Mouse (Mus musculus) ES-E14 (cell line): Measurements from ENCODE around the gene Swap70. TPM values are rescaled to one million over a fixed set of nuclear protein-coding genes. Genes with fewer than 3 reads are reported as not detected.

Experiments used
- DNase-seq: peaks from one replicate; pipeline ENCODE4 v3.0.0-alpha.2; 2013; ENCODE audit warnings: low read depth, low spot score
- H3K27ac ChIP-seq: 2 replicates; pipeline ENCODE4 v1.5.1; 2012; ENCODE audit warnings: low read depth, mild to moderate bottlenecking, low read length, moderate library complexity, mixed read lengths; ENCODE audit not compliant: poor library complexity, insufficient read depth, severe bottlenecking
- H3K36me3 ChIP-seq: 2 replicates; pipeline ENCODE4 v1.6.1; 2012; ENCODE audit warnings: mild to moderate bottlenecking, low read length, moderate library complexity, mixed read lengths; ENCODE audit not compliant: control insufficient read depth, poor library complexity, insufficient read depth, severe bottlenecking
- H3K4me1 ChIP-seq, 2 experiments: fragments of 150-350 bp in 1 of 2; sonication (generic) in 1 of 2; 2 replicates each; pipeline ENCODE4 v1.6.1; 2012; ENCODE audit warnings: low read length in 2 of 2, mild to moderate bottlenecking in 1 of 2, mixed read lengths in 1 of 2; ENCODE audit not compliant: control insufficient read depth in 2 of 2, insufficient read depth in 2 of 2, poor library complexity in 1 of 2
- H3K4me3 ChIP-seq, 2 experiments: fragments of 150-350 bp in 1 of 2; sonication (generic) in 1 of 2; 2 replicates each; pipeline ENCODE4 v1.5.1; 2012; ENCODE audit warnings: low read length in 2 of 2, low read depth in 1 of 2, mild to moderate bottlenecking in 1 of 2, mixed read lengths in 1 of 2; ENCODE audit not compliant: insufficient read depth in 1 of 2, poor library complexity in 1 of 2, severe bottlenecking in 1 of 2
- H3K9ac ChIP-seq: 2 replicates; pipeline ENCODE4 v1.6.1; 2012; ENCODE audit warnings: low read depth, mild to moderate bottlenecking, low read length, mixed read lengths; ENCODE audit not compliant: poor library complexity, insufficient read depth, severe bottlenecking
- H3K9me3 ChIP-seq: fragments of 150-350 bp; sonication (generic); 2 replicates; pipeline ENCODE4 v1.6.1; 2012; ENCODE audit warnings: low read depth, mild to moderate bottlenecking, low read length; ENCODE audit not compliant: control insufficient read depth, insufficient read depth
- CHD2 ChIP-seq: IDR thresholded peaks from 2 replicates; pipeline ENCODE4 v1.6.1; 2014; ENCODE audit warnings: mild to moderate bottlenecking, low read depth, low read length, inconsistent platforms
- HCFC1 ChIP-seq: IDR thresholded peaks from 2 replicates; pipeline ENCODE4 v1.6.1; 2012; ENCODE audit warnings: low read length, inconsistent platforms, borderline replicate concordance; ENCODE audit not compliant: insufficient read depth
- MAFK ChIP-seq: IDR thresholded peaks from 2 replicates; pipeline ENCODE4 v1.6.1; 2014; ENCODE audit warnings: mild to moderate bottlenecking, low read depth, low read length, inconsistent platforms; ENCODE audit not compliant: insufficient read depth
- ZC3H11A ChIP-seq: IDR thresholded peaks from 2 replicates; pipeline ENCODE4 v1.6.1; 2012; ENCODE audit warnings: low read depth, mild to moderate bottlenecking, inconsistent platforms, low read length, borderline replicate concordance
- ZNF384 ChIP-seq: IDR thresholded peaks from 2 replicates; pipeline ENCODE4 v1.6.1; 2012; ENCODE audit warnings: low read depth, low read length, inconsistent platforms
- in situ Hi-C, 2 experiments: fragments of 600-800 bp; cut with MboI; formaldehyde crosslinking; loops; one replicate each; pipeline ENCODE4 v1.15.1; 2025; ENCODE audit warnings: low sequenced_read_pairs in 2 of 2, inconsistent platforms in 1 of 2; ENCODE audit not compliant: unreplicated experiment in 2 of 2
- total RNA-seq: library from RNA; depleted of rRNA; stranded (reverse); fragments of 300-350 nt; gene quantifications from 2 replicates; pipeline ENCODE4 v1.2.3, GENCODE M21; 2012

Gene Swap70
- total RNA-seq, 1 experiment = 28.7 TPM

DNA sequence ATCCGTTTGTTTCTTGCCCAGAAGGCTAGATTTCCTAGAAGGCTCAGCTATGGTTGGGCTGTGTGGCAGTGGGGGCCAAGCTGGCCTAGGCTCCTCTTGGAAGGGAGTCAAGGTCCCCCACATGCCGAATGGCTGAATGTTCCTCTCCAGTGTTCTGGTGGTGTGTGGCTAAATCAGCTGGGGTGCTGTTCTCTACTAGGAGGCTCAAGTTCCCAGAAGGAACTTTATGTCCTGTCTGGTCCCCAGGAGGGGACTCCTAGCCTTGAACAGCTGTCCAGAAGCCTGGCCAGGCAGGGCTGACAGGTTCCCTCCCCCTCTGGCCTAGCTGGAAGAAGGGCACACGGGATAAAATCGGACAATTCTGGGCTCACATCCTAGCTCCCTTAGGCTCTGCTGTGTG, 76.1 kb downstream of the Swap70 start:
- no peaks in the 10 kb centered on the region for H3K36me3 ChIP-seq
- no peak overlapping the region for H3K9ac ChIP-seq
- H3K4me1 ChIP-seq = peaks cover 0 to 4% of the 10 kb centered on the region in 2 experiments; a peak in 1 of 4 replicates
- TF ChIP-seq ZC3H11A = no peak
- no peak for TF ChIP-seq CHD2
- no peak for TF ChIP-seq HCFC1
- no peak for TF ChIP-seq MAFK
- TF ChIP-seq ZNF384 = no peak
- in situ Hi-C loops = no loop called here
- no peak for DNase-seq
- no peak overlapping the region for H3K4me3 ChIP-seq
- H3K9me3 ChIP-seq = no peaks in the 10 kb centered on the region
- H3K27ac ChIP-seq = no peak overlapping the region

DNA sequence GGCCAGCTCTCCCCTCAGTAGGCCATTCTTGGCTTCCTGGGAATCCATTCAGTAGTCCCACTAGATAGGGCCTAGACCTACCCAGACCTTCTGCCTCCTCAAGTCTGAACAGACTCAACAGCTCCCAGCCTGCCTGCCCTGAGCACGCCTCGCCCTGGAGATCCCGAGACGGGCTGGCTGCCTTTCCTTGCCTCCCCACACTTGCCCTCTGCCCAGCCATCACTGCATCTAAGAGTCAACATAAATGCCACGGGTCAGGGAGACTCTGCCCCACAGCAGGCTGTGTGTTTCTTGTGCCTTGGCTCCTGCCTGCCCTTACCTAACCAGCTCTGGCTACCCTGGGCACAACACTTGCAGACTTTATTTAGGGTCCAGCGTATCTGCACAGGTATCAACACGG, 76.6 kb downstream of the Swap70 start:
- H3K9ac ChIP-seq = no peak overlapping the region
- in situ Hi-C loops = no loop called here
- H3K4me1 ChIP-seq = peaks cover 0 to 4% of the 10 kb centered on the region in 2 experiments; a peak in 1 of 4 replicates
- no peaks in the 10 kb centered on the region for H3K9me3 ChIP-seq
- TF ChIP-seq HCFC1 (no peak), CHD2 (no peak), ZNF384 (no peak), MAFK (no peak), ZC3H11A (no peak)
- no peak overlapping the region for H3K4me3 ChIP-seq
- DNase-seq = no peak
- no peaks in the 10 kb centered on the region for H3K36me3 ChIP-seq
- H3K27ac ChIP-seq = no peak overlapping the region

GRCm38 (mm10) chr7:110298739-110299410, 77.4 kb downstream of the Swap70 start:
- no peak overlapping the region for H3K9ac ChIP-seq
- in situ Hi-C loops = no loop called here
- no peak for DNase-seq
- no peaks in the 10 kb centered on the region for H3K9me3 ChIP-seq
- TF ChIP-seq MAFK = no peak
- TF ChIP-seq ZC3H11A = no peak
- TF ChIP-seq CHD2 = no peak
- TF ChIP-seq ZNF384 = no peak
- no peak for TF ChIP-seq HCFC1
- H3K4me1 ChIP-seq = peaks cover 0 to 4% of the 10 kb centered on the region in 2 experiments; a peak in 1 of 4 replicates
- H3K4me3 ChIP-seq = no peak overlapping the region
- no peak overlapping the region for H3K27ac ChIP-seq
- no peaks in the 10 kb centered on the region for H3K36me3 ChIP-seq

- in situ Hi-C loops = no loop called here
Observed at GRCm38 (mm10) chr7:110302886-110303285, 81.4 kb downstream of the Swap70 start.

GRCm38 (mm10) chr7:110305486-110305885, 84.0 kb downstream of the Swap70 start:
- TF ChIP-seq ZC3H11A (no peak), HCFC1 (no peak), ZNF384 (no peak), CHD2 (no peak), MAFK (no peak)
- H3K36me3 ChIP-seq = peaks cover 6% of the 10 kb centered on the region; the same call in 1 of the 2 replicates
- no peaks in the 10 kb centered on the region for H3K9me3 ChIP-seq
- no peaks in the 10 kb centered on the region for H3K4me1 ChIP-seq
- no peak overlapping the region for H3K27ac ChIP-seq
- in situ Hi-C loops = no loop called here
- no peak overlapping the region for H3K4me3 ChIP-seq
- DNase-seq = no peak
- no peak overlapping the region for H3K9ac ChIP-seq

More at GRCm38 (mm10) chr7:110302886-110303285, 81.4 kb downstream of the Swap70 start:
- no peaks in the 10 kb centered on the region for H3K36me3 ChIP-seq
- H3K4me1 ChIP-seq = no peaks in the 10 kb centered on the region; a peak in 1 of 4 replicates
- H3K9me3 ChIP-seq = no peaks in the 10 kb centered on the region
- H3K9ac ChIP-seq = no peak overlapping the region
- H3K4me3 ChIP-seq = no peak overlapping the region
- no peak for DNase-seq
- TF ChIP-seq CHD2 = no peak
- no peak for TF ChIP-seq ZNF384
- TF ChIP-seq HCFC1 = no peak
- TF ChIP-seq ZC3H11A = no peak
- no peak for TF ChIP-seq MAFK
- H3K27ac ChIP-seq = no peak overlapping the region
